Mouse (Mus musculus): ENCODE measurements around the gene Plxnb2. TPM values are rescaled to one million over a fixed set of nuclear protein-coding genes. Genes with fewer than 3 reads are reported as not detected.
A peak's percentile ranks its signal among the peaks of the same experiment; 100 is the strongest.

Gene Plxnb2
- total RNA-seq, 2 experiments from 2014 or later: 9.3 to 12.1 TPM

- ATAC-seq (replicated peaks; ENCODE audit: poor library complexity): no peak
Observed at GRCm38 (mm10) chr15:89180081-89180541, 477 bp downstream of the Plxnb2 start.

- ATAC-seq (replicated peaks; ENCODE audit: poor library complexity): no peak
Observed at GRCm38 (mm10) chr15:89179630-89179964, 991 bp downstream of the Plxnb2 start.

- ATAC-seq (replicated peaks; ENCODE audit: poor library complexity): 0 out of 2 replicates have a peak, but pooled peaks have one; percentile 22
Observed at GRCm38 (mm10) chr15:89178954-89179629, 1.5 kb downstream of the Plxnb2 start.

- ATAC-seq (replicated peaks; ENCODE audit: poor library complexity): no peak
Observed at GRCm38 (mm10) chr15:89178260-89178860, 2.2 kb downstream of the Plxnb2 start.

- ATAC-seq (replicated peaks; ENCODE audit: poor library complexity): peak; percentile 60
Observed at GRCm38 (mm10) chr15:89177576-89178259, 2.9 kb downstream of the Plxnb2 start.

- peak; percentile 41 for ATAC-seq (replicated peaks; ENCODE audit: poor library complexity)
Observed at GRCm38 (mm10) chr15:89177121-89177520, 3.5 kb downstream of the Plxnb2 start.

- no peak for ATAC-seq (replicated peaks; ENCODE audit: poor library complexity)
Observed at GRCm38 (mm10) chr15:89175411-89176155, 5.0 kb downstream of the Plxnb2 start.

GRCm38 (mm10) chr15:89174889-89175339 is 5.7 kb downstream of the Plxnb2 start:
- ATAC-seq (replicated peaks; ENCODE audit: poor library complexity): no peak

GRCm38 (mm10) chr15:89173906-89174214 is 6.7 kb downstream of the Plxnb2 start:
- 0 out of 2 replicates have a peak, but pooled peaks have one; percentile 10 for ATAC-seq (replicated peaks; ENCODE audit: poor library complexity)

GRCm38 (mm10) chr15:89173024-89173905 is 7.3 kb downstream of the Plxnb2 start:
- ATAC-seq (replicated peaks; ENCODE audit: poor library complexity): 0 out of 2 replicates have a peak, but pooled peaks have one; percentile 4

GRCm38 (mm10) chr15:89172276-89172935 is 8.2 kb downstream of the Plxnb2 start:
- ATAC-seq (replicated peaks; ENCODE audit: poor library complexity): peak; percentile 53

GRCm38 (mm10) chr15:89171526-89172051 is 9.0 kb downstream of the Plxnb2 start:
- peak; percentile 12; the same call in 1 of the 2 replicates for ATAC-seq (replicated peaks; ENCODE audit: poor library complexity)

- ATAC-seq (replicated peaks; ENCODE audit: poor library complexity): no peak
Observed at GRCm38 (mm10) chr15:89170102-89170501, 10.5 kb downstream of the Plxnb2 start.

- ATAC-seq (replicated peaks; ENCODE audit: poor library complexity): no peak
Observed at GRCm38 (mm10) chr15:89169431-89169830, 11.2 kb downstream of the Plxnb2 start.

- no peak for ATAC-seq (replicated peaks; ENCODE audit: poor library complexity)
Observed at GRCm38 (mm10) chr15:89168922-89169321, 11.7 kb downstream of the Plxnb2 start.

GRCm38 (mm10) chr15:89165478-89165877 is 15.1 kb downstream of the Plxnb2 start:
- ATAC-seq (replicated peaks; ENCODE audit: poor library complexity): no peak

- no peak for ATAC-seq (replicated peaks; ENCODE audit: poor library complexity)
Observed at GRCm38 (mm10) chr15:89161397-89161796, 19.2 kb downstream of the Plxnb2 start.

GRCm38 (mm10) chr15:89158516-89158915 is 22.1 kb downstream of the Plxnb2 start:
- no peak for ATAC-seq (replicated peaks; ENCODE audit: poor library complexity)

GRCm38 (mm10) chr15:89157954-89158353 is 22.6 kb downstream of the Plxnb2 start:
- ATAC-seq (replicated peaks; ENCODE audit: poor library complexity): peak; percentile 96

Data from megakaryocyte progenitor cell, adult 5-6 weeks (primary cell).